Mouse (Mus musculus) limb, embryonic 10.5 days (tissue): ENCODE measurements around the gene Hist1h3i. TPM values are rescaled to one million over a fixed set of nuclear protein-coding genes. Genes with fewer than 3 reads are reported as not detected.
"Not testable (repeated sequence)": the region's sequence is repeated elsewhere in the genome, so short reads cannot be mapped to it uniquely, and the experiment has no call there.

Experiments
- DNase-seq: peaks from one replicate; pipeline ENCODE4 v3.0.0-alpha.2; 2017; ENCODE audit warnings: low spot score
- H3K27ac ChIP-seq: fragments of 300-500 bp; sonication (generic); 2 replicates; pipeline ENCODE4 v1.5.1; 2016; ENCODE audit warnings: mild to moderate bottlenecking
- H3K27me3 ChIP-seq: fragments of 300-500 bp; sonication (generic); 2 replicates; pipeline ENCODE4 v1.6.1; 2016; ENCODE audit warnings: low read depth, mild to moderate bottlenecking; ENCODE audit not compliant: poor library complexity, severe bottlenecking
- H3K36me3 ChIP-seq: fragments of 300-500 bp; sonication (generic); 2 replicates; pipeline ENCODE4 v1.6.1; 2016; ENCODE audit warnings: mild to moderate bottlenecking, moderate library complexity
- H3K4me1 ChIP-seq: fragments of 300-500 bp; sonication (generic); 2 replicates; pipeline ENCODE4 v1.6.1; 2016
- H3K4me3 ChIP-seq: fragments of 300-500 bp; sonication (generic); 2 replicates; pipeline ENCODE4 v1.5.1; 2016; ENCODE audit warnings: mild to moderate bottlenecking, moderate library complexity
- H3K9me3 ChIP-seq: fragments of 300-500 bp; sonication (generic); replicated peaks from 2 replicates; pipeline ENCODE4 v1.6.1; 2016; ENCODE audit warnings: mild to moderate bottlenecking
- WGBS: fragments of 180-500 bp; shearing (Covaris S2); methylation state at CpG from one replicate; pipeline ENCODE4 v1.1.7; 2016; 5-methylcytosine and 5-hydroxymethylcytosine counted together
- polyA plus RNA-seq: library from polyadenylated mRNA; unstranded; fragments of >200 nt; fragmentation: Nextera tagmentation; extraction: Ambion mirVana; gene quantifications from 2 replicates; pipeline ENCODE4 v1.2.1, GENCODE M21; 2016

The Hist1h3i gene
- 131 and 133 TPM in 2 replicates for polyA plus RNA-seq

DNA sequence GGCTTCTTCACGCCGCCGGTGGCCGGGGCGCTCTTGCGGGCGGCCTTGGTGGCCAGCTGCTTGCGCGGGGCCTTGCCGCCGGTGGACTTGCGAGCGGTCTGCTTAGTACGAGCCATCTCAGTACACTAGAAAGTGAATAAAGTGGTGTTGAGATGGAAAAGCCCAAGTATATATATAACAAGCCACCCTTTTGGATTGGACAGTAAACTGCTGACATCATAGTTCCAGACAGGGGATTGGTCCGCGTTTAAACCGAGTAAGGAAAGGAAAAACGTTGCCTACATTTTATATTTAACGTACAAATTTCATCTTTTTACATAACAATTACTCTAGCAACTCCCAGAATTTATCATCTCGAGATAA, at the start of gene Hist1h3i:
Gene Hist1h3i, minus strand, starts transcription at position 116 of the 363 bp plus-strand sequence.
- H3K4me1 ChIP-seq = peaks cover 29% of the 10 kb centered on the region
- H3K4me3 ChIP-seq = peak within 1 kb of the TSS; percentile 52
- under 1% methylated on average over 16 of the region's 20 CpGs for WGBS

DNA sequence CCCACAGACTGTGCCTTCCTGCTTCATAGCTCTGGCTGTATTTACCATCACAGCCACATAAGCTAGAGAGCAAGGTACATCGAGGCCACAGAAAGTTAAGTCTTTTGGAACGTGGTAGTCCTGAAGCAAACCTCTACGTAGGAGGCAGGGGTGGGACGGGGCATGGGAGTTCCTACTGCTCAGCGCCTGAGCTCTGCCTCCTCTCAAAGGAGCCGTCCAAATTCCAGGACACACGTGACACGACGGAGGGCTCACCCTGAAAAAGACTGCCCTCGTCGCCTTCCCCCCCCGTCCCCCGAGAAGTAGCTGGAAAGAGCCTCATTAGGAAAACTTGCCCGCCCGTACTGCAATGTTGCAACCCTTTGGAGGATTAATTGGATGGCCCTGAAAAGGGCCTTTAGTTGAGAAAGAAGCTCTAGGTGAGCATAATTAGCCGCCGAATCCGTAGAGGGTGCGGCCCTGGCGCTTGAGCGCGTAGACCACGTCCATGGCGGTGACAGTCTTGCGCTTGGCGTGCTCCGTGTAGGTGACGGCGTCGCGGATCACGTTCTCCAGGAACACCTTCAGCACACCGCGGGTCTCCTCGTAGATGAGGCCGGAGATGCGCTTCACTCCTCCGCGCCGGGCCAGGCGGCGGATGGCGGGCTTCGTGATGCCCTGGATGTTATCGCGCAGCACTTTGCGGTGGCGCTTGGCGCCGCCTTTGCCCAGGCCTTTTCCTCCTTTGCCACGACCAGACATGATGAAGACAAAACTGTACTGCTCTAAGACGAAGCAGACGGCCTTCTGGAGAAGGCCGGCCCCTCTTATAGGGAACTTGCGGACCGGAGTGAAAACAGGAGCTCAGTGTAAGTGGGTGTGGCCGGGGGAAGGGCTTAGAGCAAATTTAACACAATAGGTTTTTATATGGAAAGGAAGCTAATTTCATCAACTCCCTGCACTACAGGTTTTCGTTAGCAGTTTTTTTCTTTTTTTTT, 48.5 kb upstream of the Hist1h3i start, which contains the start of gene Hist1h4n:
Gene Hist1h4n, minus strand, starts transcription at position 779 of the 977 bp plus-strand sequence.
- WGBS = under 1% methylated on average over 26 of the region's 58 CpGs
- not testable (repeated sequence) for H3K9me3 ChIP-seq, H3K4me1 ChIP-seq, H3K27ac ChIP-seq, DNase-seq, H3K36me3 ChIP-seq, H3K27me3 ChIP-seq
- peak within 1 kb of the TSS; percentile 28 for H3K4me3 ChIP-seq

More for the DNA sequence above, at the start of gene Hist1h3i:
- DNase-seq = peak; percentile 38
- Histone ChIP-seq H3K27me3 (no peaks in the 10 kb centered on the region), H3K36me3 (no peaks in the 10 kb centered on the region), H3K9me3 (no peaks in the 10 kb centered on the region), H3K27ac (peak within 1 kb of the TSS; percentile 93)

DNA sequence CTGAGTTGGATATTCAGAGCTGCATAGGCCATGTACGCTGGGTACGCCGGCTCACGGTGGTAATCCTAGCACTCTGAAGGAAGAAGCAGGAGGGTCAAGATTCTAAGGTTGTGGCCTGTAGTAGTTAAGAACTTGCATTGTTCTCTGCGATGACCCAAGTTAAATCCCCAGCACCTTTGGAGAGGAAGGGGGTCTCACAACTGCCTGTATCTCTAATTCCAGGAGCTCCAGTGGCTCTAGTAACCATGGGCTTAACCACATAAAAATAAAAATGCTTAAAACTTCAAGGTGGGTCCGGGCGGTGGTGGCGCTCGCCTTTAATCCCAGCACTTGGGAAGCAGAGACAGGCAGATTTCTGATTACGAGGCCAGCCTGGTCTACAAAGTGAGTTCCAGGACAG, 47.2 kb upstream of the Hist1h3i start:
- DNase-seq = no peak
- H3K27ac ChIP-seq = peak overlapping the region; percentile 63
- 86% methylated on average over 10 of the region's 10 CpGs for WGBS

GRCm38 (mm10) chr13:21828511-21828910, 45.3 kb upstream of the Hist1h3i start:
- Histone ChIP-seq H3K27ac (peak overlapping the region; percentile 53; the same call in 1 of the 2 replicates), H3K36me3 (no peaks in the 10 kb centered on the region), H3K9me3 (no peaks in the 10 kb centered on the region), H3K4me3 (no peak overlapping the region), H3K4me1 (no peaks in the 10 kb centered on the region), H3K27me3 (no peaks in the 10 kb centered on the region)
- 84% methylated on average over 3 of the region's 3 CpGs for WGBS
- no peak for DNase-seq

More for the DNA sequence above, 47.2 kb upstream of the Hist1h3i start:
- no peaks in the 10 kb centered on the region for H3K27me3 ChIP-seq
- H3K9me3 ChIP-seq = no peaks in the 10 kb centered on the region
- no peaks in the 10 kb centered on the region for H3K36me3 ChIP-seq
- no peaks in the 10 kb centered on the region for H3K4me1 ChIP-seq
- H3K4me3 ChIP-seq = 0 out of 2 replicates have a peak overlapping the region, but pooled peaks have one; percentile 6

DNA sequence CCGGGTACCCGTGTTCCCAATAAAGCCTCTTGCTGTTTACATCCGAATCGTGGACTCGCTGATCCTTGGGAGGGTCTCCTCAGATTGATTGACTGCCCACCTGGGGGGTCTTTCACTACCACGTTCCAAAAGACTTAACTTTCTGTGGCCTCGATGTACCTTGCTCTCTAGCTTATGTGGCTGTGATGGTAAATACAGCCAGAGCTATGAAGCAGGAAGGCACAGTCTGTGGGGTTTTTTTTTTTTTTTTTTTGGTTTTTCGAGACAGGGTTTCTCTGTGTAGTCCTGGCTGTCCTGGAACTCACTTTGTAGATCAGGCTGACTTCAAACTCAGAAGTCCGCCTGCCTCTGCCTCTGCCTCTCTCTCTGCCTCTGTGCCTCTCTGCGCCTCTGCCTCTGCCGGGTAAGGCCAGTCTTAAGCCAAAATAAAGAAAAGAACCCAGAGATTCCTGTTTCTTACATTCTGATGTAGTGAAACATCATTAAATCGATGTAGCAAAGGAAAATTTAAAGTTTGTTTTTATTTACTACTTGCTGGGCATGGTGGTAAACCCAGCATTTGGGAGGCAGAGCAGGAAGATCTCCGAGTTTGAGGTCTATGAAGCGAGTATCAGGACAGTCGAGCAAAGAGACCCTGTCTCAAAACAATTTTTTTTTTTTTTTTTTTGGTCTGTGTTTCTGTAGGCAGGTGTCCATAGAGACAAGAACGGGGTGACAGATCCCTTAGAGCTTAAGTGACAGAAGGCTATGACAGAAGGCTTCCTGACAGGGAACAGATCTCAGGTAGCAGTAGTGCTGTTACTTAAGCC, 37.1 kb upstream of the Hist1h3i start:
- 88% methylated on average over 8 of the region's 16 CpGs for WGBS
- not testable (repeated sequence) for H3K27me3 ChIP-seq, DNase-seq, H3K4me1 ChIP-seq, H3K9me3 ChIP-seq, H3K4me3 ChIP-seq, H3K36me3 ChIP-seq, H3K27ac ChIP-seq

- DNase-seq, H3K4me1 ChIP-seq, H3K9me3 ChIP-seq, H3K27me3 ChIP-seq, H3K36me3 ChIP-seq: not testable (repeated sequence)
- Histone ChIP-seq H3K27ac (peak overlapping the region; percentile 61; the same call in 1 of the 2 replicates), H3K4me3 (peak overlapping the region; percentile 30)
- 0% methylated on average over 14 of the region's 14 CpGs for WGBS
Observed at GRCm38 (mm10) chr13:21812092-21812491, 28.9 kb upstream of the Hist1h3i start.

- H3K9me3 ChIP-seq, H3K4me1 ChIP-seq, H3K27me3 ChIP-seq, H3K36me3 ChIP-seq, DNase-seq: not testable (repeated sequence)
- H3K4me3 ChIP-seq = peak within 1 kb of the TSS; percentile 30
- H3K27ac ChIP-seq = peak within 1 kb of the TSS; percentile 61; the same call in 1 of the 2 replicates
- no CpG with 5 or more reads among the region's 24 CpGs for WGBS
Observed at GRCm38 (mm10) chr13:21811539-21811938, 28.4 kb upstream of the Hist1h3i start, which contains the start of gene Hist1h4m. TSS of gene Hist1h4m (plus strand) at chr13:21811746.

GRCm38 (mm10) chr13:21811074-21811473, 27.9 kb upstream of the Hist1h3i start:
- H3K4me1 ChIP-seq, H3K27me3 ChIP-seq, H3K27ac ChIP-seq, DNase-seq, H3K36me3 ChIP-seq, H3K4me3 ChIP-seq, H3K9me3 ChIP-seq: not testable (repeated sequence)
- no CpG with 5 or more reads among the region's 8 CpGs for WGBS

GRCm38 (mm10) chr13:21810073-21810472, 26.9 kb upstream of the Hist1h3i start, which contains the start of the genes Hist1h2bq and Hist1h2ao:
TSS of gene Hist1h2bq (minus strand) at chr13:21810197.
TSS of gene Hist1h2ao (plus strand) at chr13:21810465.
- WGBS = no CpG with 5 or more reads among the region's 23 CpGs
- not testable (repeated sequence) for DNase-seq, H3K27ac ChIP-seq, H3K9me3 ChIP-seq, H3K4me1 ChIP-seq, H3K36me3 ChIP-seq, H3K27me3 ChIP-seq, H3K4me3 ChIP-seq

DNA sequence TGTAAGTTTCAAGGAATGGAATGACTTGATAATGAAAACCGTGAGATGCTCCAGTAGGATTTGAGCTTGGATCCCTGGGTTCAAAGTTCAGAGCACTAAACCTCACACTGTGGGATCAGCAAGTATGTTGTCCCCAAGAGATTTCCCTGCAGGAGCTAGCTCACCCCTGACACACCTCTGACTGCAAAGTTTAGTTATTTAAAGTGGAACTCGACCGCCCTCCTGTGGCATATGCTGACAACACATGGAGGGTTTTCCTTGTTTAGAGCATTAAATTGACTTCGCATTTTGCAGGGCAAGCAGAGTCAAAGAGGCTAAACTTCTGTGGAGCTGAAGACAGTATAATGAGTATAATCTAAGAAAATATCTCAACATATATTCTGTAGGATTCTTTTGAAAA, 19.9 kb upstream of the Hist1h3i start:
- H3K4me3 ChIP-seq, H3K4me1 ChIP-seq, H3K9me3 ChIP-seq, H3K36me3 ChIP-seq, H3K27me3 ChIP-seq, DNase-seq, H3K27ac ChIP-seq: not testable (repeated sequence)
- WGBS = no CpG with 5 or more reads among the region's 4 CpGs

DNA sequence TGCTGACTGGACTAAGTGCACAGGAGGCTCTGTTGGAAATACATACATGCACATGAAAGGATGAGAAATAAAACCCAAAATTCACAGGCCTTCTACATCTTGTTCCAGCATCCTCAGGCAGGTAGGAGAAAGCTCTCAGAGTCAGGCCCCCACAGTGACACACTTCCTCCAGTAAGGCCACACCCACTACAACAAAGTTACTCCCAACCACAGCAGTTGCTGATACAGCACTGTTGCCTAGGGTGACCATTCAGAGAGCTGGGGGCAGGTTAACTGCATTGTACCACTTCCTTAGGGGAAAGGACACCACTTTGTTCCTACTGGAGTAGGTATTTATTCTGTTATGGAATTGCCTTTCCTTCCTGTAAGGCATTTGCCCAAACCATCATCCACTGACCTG, 14.0 kb upstream of the Hist1h3i start:
- H3K27ac ChIP-seq, H3K36me3 ChIP-seq: not testable (repeated sequence)

DNA sequence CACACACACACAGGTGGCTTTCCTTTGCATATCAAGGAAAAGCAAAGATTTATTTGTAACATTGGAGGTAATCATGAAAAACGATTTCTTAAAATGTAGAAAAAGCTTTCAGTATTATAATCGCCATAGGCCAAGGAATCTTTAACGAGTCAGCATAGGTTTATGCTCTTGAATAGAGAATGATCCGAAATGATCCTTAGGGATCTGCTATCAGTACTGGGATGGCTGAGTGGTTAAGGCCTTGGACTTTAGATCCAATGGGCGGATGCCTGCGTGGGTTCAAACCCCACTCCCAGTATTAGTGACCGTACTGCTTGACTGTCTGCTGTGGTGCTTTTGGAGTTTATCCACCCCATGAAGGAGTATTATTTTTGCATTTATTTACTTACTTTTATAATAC, 12.4 kb upstream of the Hist1h3i start:
- H3K27me3 ChIP-seq = no peaks in the 10 kb centered on the region
- DNase-seq = no peak
- H3K9me3 ChIP-seq = no peaks in the 10 kb centered on the region
- H3K4me3 ChIP-seq = no peak overlapping the region
- no peaks in the 10 kb centered on the region for H3K36me3 ChIP-seq
- peaks cover 6% of the 10 kb centered on the region for H3K4me1 ChIP-seq
- 96% methylated on average over 7 of the region's 7 CpGs for WGBS
- H3K27ac ChIP-seq = no peak overlapping the region

More for the DNA sequence above, 14.0 kb upstream of the Hist1h3i start:
- not testable (repeated sequence) for H3K9me3 ChIP-seq, DNase-seq, H3K4me1 ChIP-seq, H3K4me3 ChIP-seq, H3K27me3 ChIP-seq
